Mouse (Mus musculus) lung, postnatal 10 days (tissue): ENCODE measurements around the gene Ift81.

Source experiments
- DNase-seq: peaks from one replicate; pipeline ENCODE4 v3.0.0; 2021

The Ift81 gene

DNA sequence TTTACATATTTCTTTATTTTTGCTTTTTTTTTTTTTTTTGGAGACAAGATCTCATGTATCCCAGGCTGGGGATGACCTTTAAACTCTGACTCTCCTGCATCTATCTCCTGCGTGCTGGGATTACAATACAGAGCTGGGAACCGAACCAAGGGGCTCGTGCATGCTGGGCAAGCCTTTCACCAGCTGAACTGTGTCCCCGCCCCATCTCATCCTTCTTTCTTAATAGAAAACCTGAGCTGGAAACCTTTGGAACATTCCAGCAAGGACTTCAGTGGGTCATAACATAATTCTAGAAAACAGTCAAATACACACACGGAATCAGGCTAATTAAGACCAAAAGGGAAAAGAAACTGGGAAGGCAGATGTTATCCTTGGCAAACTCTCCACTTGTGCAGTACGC, 102.3 kb downstream of the Ift81 start:
- DNase-seq, result no peak

DNA sequence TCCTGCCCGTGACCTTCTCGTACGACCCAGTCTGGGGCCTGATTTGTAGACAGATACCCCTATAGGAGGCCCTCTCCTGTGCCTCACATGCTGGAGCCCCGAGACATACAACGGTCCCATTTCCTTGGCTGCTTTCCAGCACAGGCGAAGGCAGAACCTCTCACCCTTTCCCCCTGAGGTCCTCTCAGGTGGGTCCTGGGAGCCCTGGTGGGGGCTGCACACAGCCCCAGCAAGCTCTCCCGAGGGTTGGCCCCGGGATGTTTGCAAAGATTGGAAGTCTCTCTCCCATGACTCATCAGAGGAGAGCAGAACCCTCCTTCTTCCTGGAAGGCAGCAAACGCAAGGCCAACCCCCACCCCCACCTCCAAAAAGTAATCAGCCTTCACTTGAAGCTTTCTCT, 102.9 kb downstream of the Ift81 start:
- DNase-seq, result no peak

DNA sequence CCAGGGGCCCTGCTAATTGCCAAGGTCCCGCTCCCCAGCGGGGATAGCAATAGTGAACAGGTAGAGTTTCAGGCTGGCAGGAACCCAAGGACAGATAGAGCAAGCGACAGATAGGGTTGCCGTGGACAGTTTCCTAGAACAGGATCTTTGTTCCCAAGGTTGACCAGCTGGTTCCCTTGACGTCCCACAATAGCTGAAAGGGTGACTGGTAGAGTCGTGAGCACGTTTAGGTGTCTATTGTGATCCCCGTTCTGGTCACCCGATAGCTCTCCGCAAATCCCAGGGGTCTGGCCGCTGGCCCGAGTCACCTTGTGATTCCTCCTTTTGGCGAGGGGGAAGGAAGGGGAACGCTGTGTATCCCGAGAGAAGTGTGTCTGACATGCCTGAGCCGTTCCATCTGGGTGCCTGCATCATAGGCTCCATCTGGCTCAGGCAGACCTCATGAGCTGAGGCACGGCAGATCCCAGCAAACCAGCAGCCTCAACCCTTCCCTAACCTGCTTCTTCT, 103.6 kb downstream of the Ift81 start:
- DNase-seq, result peak; percentile 46

DNA sequence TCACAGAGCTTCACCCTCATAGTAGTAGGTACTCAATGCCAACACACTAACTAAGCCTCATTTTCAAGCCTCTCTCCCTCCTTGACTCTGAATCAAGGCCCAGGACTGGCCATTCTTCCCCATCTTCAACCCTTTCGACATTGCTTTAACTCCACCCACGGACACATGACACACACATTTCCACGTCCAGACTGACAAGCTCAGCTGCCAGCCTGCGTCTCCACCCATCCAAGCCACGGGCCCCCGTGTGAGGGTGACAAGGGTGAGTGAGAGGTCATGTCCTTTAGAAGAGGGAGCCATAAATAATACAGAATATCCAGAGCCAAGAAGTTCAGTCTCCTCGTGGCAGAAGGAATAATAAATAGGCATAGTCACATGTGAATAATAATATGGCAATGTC, 104.7 kb downstream of the Ift81 start:
- peak; percentile 43 for DNase-seq

DNA sequence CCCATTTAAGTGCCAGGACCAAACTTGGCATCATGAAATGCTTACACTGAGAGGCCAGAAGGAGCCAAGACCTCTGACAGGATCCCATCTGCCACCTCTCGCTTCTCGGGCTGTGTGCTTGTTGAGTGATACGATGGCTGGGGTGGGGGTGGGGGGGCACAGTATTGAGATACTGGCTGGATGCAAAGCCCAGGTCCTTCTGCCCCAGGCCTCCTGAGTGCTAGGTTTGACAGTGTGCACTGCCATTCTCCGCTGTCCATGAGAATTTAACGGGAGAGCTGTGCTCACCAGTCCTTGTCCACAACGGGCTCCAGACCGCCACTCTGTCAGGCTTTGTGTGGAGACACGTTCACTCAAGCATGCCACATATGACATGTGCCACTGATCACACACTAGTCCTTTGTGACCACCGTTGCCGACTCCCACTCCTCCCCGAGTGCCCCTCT, 105.4 kb downstream of the Ift81 start:
- DNase-seq, result no peak

DNA sequence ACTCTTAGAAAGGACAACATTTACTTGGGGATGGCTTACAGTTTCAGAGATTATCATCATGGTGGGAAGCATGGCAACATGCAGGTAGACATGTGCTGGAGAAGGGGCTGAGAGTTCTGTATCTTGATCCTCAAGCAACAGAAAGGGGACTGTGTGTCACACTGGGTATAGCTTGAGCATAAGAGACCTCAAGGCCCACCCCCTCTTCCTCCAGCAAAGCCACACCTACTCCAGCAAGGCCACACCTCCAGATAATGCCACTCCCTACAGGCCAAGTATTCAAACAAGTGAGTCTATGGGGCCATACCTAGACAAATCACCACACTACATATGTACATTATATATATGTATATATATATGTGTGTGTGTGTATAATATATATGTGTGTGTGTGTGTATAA, 106.9 kb downstream of the Ift81 start:
- no peak for DNase-seq

DNA sequence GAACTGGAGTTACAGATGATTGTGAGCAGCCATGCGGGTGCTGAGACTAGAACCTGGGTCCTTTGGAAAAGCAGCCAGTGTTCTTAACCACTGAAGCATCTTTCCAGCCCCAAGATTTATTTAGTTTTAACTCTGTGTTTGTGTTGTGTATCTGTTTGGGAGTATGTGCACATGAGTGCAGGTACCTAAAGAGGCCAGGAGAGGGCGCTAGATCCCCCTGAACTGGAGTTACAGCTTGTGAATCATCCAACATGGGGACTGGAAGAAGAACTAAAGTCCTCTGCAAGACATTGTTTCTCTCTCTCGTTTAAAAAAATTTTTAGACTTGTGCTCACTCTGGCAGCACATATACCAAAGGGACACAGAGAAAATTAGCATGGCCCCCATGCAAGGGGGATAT, 107.9 kb downstream of the Ift81 start:
- DNase-seq, result no peak

DNA sequence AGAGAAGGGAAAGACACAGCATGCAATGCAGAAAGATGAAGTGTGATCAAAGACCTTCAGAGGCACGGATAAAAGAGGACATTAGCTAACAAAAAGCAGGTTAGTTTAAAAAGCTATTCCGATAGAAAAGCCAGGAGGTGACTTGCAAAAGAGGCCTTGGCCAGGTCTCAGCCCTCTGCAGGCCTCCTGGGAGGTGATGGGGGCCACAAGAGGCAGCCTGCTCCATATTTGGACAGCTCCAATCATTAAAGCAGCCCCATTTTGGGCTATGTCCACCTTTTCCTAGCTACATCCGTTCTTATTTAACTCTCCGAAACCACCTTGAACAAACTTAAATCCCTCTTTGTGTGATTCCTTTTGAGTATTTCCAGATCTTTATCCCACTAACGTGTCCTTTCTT, 108.8 kb downstream of the Ift81 start:
- no peak for DNase-seq

DNA sequence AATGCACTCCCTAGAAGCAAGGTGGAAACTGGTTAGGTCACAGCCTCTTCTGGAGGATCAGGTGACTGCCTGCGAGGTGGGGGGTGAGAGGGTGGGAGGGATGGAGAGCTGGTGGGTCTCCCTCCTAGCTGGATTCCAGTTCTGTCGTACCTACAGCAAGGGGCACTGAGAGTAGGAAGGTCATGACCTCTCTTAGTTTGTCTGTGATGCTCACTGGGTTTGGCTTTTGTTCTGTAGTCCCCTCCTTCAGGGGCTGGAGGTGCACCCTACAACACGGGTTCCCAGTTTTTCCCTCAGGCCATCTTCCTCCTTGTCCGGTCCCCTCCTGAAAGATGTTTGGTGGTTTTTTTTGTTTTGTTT, 110.6 kb downstream of the Ift81 start:
- DNase-seq, result no peak

DNA sequence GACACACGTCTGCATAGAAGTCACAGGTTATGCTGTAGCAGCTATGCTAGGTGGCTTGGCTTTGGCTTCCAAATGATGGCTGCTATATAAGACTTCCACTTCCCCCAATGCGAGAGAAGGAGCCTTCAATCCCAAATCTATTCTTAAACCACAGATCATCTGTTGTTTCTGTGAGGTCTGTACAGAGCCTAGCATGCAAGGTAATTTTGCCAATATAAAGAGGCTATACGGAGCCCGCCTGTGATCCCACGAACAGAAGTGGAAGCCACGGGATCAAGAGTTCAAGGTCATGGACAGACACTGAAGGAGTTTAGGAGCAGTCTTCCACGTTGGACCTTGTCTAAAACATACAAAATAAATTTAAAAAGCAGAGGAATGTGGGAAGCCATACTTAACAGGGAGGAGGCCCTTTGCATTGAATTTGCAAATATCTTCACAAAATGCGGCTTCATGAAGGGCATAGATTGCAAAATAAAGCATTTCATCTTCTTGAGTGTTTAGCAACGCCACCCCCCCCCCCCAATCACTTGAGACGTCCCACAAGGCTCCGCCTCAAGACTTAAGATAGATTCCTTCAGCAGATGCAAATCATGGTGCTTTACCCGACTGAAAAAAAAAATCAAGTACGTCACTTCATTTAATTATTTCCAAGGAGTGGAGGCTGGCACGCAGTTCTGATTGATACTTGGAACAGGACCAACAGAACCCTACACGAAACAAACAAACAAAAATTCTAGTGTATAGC, 111.1 kb downstream of the Ift81 start:
- DNase-seq, result no peak

DNA sequence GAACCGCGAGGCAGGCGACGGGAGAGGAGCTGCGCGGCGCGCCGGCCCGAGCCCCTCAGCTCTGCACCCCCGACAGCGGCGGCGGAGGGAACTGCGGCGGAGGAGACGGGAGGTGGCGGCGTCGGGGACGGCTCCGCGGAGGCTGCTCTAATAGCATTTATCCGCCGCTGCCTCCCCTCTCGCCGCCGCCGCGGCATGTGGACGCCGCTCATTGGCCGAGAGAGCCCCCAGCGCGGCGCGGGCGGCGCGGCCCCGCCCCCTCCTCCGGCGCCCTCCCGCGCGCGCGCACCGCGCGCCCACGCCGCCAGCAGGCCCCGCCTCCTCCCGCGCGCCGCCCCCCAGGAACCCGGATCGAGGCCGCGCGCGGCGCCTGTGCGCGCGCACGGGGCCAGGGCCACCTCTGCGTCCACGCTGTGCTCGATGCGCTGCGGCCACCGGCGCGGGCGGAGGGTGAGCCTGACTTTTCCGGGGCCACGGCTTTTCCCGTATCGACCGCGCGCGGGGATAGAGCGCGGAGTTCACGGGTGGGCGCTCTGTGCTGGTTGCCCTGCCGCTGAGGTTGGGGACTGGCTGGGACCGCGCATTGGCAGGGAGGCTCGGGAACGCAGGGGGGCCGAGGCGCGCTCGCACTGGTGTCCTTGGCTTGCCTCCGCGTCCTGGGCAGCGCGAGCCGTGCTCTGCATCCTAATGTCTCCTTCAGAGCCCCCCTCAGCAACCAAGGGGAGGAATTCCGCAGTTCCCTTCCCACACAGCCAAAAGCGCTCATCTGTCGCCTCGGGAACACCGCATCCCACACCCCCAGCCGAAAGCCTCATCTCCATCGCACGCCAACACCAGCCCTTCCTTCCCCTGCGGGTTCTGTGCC, 112.0 kb downstream of the Ift81 start, which contains the start of gene Atp2a2:
TSS of gene Atp2a2 (minus strand) at position 149 of the 865 bp plus-strand sequence.
- peak; percentile 93 for DNase-seq

DNA sequence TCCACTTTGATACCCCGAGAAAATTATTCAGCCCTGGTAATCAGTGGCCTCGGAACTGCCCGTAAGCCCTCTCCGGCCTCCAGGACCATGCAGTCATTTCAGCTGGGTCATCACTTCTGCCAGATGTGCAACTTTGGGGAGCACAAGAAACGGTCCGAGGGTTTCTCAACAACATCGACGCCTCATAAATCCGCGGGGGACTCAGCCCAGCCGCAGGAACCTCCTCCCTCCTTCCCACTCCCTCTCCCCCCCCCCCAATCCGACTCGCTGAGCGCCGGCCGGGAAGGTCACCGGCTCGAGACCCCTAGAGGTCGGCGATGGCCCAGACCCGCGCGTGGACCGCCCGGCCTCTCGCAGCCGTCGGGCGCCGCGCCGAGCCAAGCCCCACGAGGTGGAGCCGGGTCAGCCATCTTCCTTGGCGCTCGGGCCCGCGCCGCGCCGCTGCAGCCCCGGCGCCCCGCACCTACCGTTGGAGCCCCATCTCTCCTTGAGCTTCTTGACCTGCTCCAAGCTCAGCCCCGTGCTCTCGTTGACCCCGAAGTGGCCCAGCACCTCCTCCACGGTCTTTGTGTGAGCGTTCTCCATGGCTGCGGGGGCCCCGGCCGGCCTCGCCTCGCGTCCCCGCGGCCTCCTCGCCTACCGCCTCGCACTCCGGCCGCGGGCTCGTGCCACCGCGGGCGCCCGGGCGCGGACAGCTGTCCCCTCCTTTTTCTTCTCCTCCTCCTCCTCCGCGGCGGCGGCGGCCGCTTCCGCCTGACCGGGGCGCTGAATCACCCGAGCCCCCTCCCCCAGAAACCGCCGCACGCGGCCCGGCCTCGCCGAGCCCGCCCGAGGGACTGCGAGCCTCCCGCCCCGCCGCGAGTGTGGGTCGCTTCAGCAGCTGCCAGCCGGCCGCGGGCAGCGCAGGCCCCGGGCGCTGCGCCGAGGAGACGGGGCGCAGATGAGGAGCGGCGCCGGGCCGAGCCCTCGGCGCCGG, 112.9 kb downstream of the Ift81 start:
- peak; percentile 74 for DNase-seq

DNA sequence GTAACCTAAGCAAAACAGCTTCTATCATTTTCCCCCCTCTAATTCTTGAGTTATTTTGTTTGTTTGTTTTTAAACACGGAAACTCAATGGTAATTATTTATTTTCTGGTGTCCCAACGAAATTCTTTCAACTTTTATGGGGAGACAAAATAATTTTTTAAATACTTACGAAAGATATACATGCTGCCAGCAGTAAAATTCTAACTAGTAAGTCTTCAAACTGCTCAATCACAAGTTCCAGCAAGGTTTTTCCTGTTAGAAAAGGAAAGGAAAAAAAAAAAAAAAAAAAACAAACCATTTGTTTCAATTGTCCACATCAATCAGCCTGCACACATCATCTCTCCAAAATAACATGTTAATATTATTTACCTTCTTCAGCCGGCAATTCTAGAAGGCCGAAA, 113.8 kb downstream of the Ift81 start:
- no peak for DNase-seq
